Mouse (Mus musculus) heart, embryonic 11.5 days (tissue): Measurements from ENCODE around the gene Dph5. TPM values are rescaled to one million over a fixed set of nuclear protein-coding genes. Genes with fewer than 3 reads are reported as not detected.

Source experiments
- ATAC-seq: fragments of 200-750 bp; cut with Nextera tagmentation; replicated peaks from 2 replicates; pipeline ENCODE4 v1.8.0; 2017; ENCODE audit warnings: moderate library complexity; ENCODE audit not compliant: insufficient number of reproducible peaks, low FRiP score, low TSS enrichment
- H3K27ac ChIP-seq: fragments of 300-500 bp; sonication (generic); 2 replicates; pipeline ENCODE4 v1.5.1; 2014; ENCODE audit warnings: mild to moderate bottlenecking, low read depth, low read length
- H3K27me3 ChIP-seq: fragments of 300-500 bp; sonication (generic); 2 replicates; pipeline ENCODE4 v1.6.1; 2014; ENCODE audit warnings: mild to moderate bottlenecking, low read length, mixed read lengths; ENCODE audit not compliant: control insufficient read depth, insufficient read depth
- H3K36me3 ChIP-seq: fragments of 300-500 bp; sonication (generic); 2 replicates; pipeline ENCODE4 v1.6.1; 2014; ENCODE audit warnings: mild to moderate bottlenecking, low read length, moderate library complexity, mixed read lengths; ENCODE audit not compliant: control insufficient read depth, insufficient read depth
- H3K4me1 ChIP-seq: fragments of 300-500 bp; sonication (generic); 2 replicates; pipeline ENCODE4 v1.6.1; 2014; ENCODE audit warnings: low read length; ENCODE audit not compliant: control insufficient read depth, insufficient read depth
- H3K4me2 ChIP-seq: fragments of 300-500 bp; sonication (generic); 2 replicates; pipeline ENCODE4 v1.6.1; 2014; ENCODE audit warnings: mild to moderate bottlenecking, moderate library complexity
- H3K4me3 ChIP-seq: fragments of 300-500 bp; sonication (generic); 2 replicates; pipeline ENCODE4 v1.5.1; 2014; ENCODE audit warnings: low read depth, low read length
- H3K9ac ChIP-seq: fragments of 300-500 bp; sonication (generic); 2 replicates; pipeline ENCODE4 v1.6.1; 2014; ENCODE audit warnings: mild to moderate bottlenecking, low read depth, low read length, moderate library complexity
- H3K9me3 ChIP-seq: fragments of 300-500 bp; sonication (generic); replicated peaks from 2 replicates; pipeline ENCODE4 v1.6.1; 2016; ENCODE audit warnings: low read length; ENCODE audit not compliant: control insufficient read depth
- WGBS: fragments of 180-500 bp; shearing (Covaris S2); extraction: QIAGEN DNeasy Blood & Tissue Kit; methylation state at CpG from one replicate; pipeline ENCODE4 v1.1.7; 2014; ENCODE audit not compliant: insufficient replicate concordance; 5-methylcytosine and 5-hydroxymethylcytosine counted together
- microRNA-seq: library from miRNA; unstranded; fragments of <30 nt; microRNA quantifications from one replicate; pipeline ENCODE4, GENCODE M21; 2016; ENCODE audit warnings: borderline number of aligned reads
- polyA plus RNA-seq: library from polyadenylated mRNA; unstranded; fragments of >200 nt; fragmentation: Nextera tagmentation; extraction: Ambion mirVana; gene quantifications from 2 replicates; pipeline ENCODE4 v1.2.1, GENCODE M21; 2014

The Dph5 gene
- polyA plus RNA-seq, 1 experiment from 2014 or later, result 20.0 TPM

DNA sequence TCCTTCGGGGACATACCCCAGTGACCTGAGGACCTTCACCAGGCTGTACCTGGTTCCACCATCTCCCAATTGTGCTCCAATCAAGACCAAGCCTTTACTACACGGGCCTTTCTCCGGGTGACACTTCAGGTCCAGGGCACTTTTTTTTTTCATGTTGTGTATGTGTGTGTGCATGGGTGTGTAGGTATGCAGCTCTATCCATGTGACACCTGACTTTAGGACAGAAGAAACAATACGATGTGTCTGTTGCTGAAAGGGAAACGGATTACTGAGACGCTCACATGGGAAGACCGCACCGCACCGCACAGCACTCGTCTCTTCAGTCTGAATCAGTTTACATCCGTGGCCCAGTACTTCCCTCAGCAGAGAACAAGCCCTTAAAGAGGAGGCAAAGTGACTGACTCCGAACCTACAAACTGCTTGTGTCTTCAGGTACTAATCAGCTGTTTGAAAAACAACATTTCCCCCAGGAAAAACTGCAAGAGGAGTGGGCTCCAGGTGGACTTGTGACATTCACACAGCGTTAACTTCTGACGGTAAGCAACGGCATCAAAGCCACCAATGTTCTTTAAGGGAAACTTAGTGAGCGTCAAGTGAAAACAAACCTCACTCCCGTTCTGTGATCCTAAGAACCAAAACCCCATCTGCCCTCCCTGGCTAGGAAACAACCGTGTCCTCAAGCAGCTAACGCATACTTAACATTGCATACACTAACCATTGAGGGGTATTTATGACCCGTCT, 83.6 kb downstream of the Dph5 start:
- no peak overlapping the region for H3K4me2 ChIP-seq
- no peak overlapping the region for H3K27ac ChIP-seq
- WGBS, result 91% methylated on average over 20 of the region's 20 CpGs
- no peak for ATAC-seq
- 0 out of 2 replicates have a peak, but pooled peaks cover 2% of the 10 kb centered on the region for H3K4me1 ChIP-seq
- no peak overlapping the region for H3K4me3 ChIP-seq
- no peaks in the 10 kb centered on the region for H3K27me3 ChIP-seq
- peaks cover 5% of the 10 kb centered on the region for H3K36me3 ChIP-seq
- no peaks in the 10 kb centered on the region for H3K9me3 ChIP-seq
- H3K9ac ChIP-seq, result no peak overlapping the region

- 0 out of 2 replicates have a peak, but pooled peaks cover 2% of the 10 kb centered on the region for H3K4me1 ChIP-seq
- H3K9ac ChIP-seq, result no peak overlapping the region
- H3K27ac ChIP-seq, result no peak overlapping the region
- WGBS, result 90% methylated on average over 14 of the region's 14 CpGs
- no peaks in the 10 kb centered on the region for H3K27me3 ChIP-seq
- no peaks in the 10 kb centered on the region for H3K9me3 ChIP-seq
- H3K4me3 ChIP-seq, result no peak overlapping the region
- no peak overlapping the region for H3K4me2 ChIP-seq
- H3K36me3 ChIP-seq, result peaks cover 5% of the 10 kb centered on the region
- no peak for ATAC-seq
These were observed 84.4 kb downstream of the Dph5 start for GRCm38 (mm10) chr3:115971891-115972646.

- no peak for ATAC-seq
- H3K27me3 ChIP-seq, result no peaks in the 10 kb centered on the region
- no peaks in the 10 kb centered on the region for H3K9me3 ChIP-seq
- no peak overlapping the region for H3K4me2 ChIP-seq
- peaks cover 5% of the 10 kb centered on the region for H3K36me3 ChIP-seq
- H3K27ac ChIP-seq, result no peak overlapping the region
- WGBS, result 89% methylated on average over 6 of the region's 6 CpGs
- H3K4me1 ChIP-seq, result 0 out of 2 replicates have a peak, but pooled peaks cover 2% of the 10 kb centered on the region
- H3K4me3 ChIP-seq, result no peak overlapping the region
- H3K9ac ChIP-seq, result no peak overlapping the region
These were observed 86.6 kb downstream of the Dph5 start for GRCm38 (mm10) chr3:115974228-115974627.

DNA sequence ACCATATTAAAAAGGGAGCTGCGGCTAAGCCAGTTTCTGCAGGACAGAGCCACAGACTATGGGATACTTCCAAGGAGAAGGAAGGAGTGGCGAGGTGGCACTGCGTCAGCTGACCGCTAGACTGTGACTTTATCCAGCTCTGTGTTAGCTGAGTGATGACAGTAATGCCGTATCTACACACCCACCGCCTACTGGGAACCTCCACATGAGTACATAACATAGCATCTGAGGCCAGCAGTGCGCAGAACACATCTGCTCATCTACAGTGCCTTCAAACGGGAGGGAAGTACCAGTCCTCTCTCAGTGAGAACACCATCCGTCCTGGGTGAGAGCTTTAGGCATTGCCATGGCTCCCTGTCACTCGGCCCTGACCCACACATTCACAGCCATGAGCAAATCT, 87.4 kb downstream of the Dph5 start:
- H3K27me3 ChIP-seq, result no peaks in the 10 kb centered on the region
- no peak overlapping the region for H3K9ac ChIP-seq
- H3K9me3 ChIP-seq, result no peaks in the 10 kb centered on the region
- no peak overlapping the region for H3K4me2 ChIP-seq
- 68% methylated on average over 10 of the region's 10 CpGs for WGBS
- H3K4me3 ChIP-seq, result no peak overlapping the region
- no peak for ATAC-seq
- H3K36me3 ChIP-seq, result peaks cover 9% of the 10 kb centered on the region
- H3K27ac ChIP-seq, result no peak overlapping the region
- 0 out of 2 replicates have a peak, but pooled peaks cover 2% of the 10 kb centered on the region for H3K4me1 ChIP-seq

DNA sequence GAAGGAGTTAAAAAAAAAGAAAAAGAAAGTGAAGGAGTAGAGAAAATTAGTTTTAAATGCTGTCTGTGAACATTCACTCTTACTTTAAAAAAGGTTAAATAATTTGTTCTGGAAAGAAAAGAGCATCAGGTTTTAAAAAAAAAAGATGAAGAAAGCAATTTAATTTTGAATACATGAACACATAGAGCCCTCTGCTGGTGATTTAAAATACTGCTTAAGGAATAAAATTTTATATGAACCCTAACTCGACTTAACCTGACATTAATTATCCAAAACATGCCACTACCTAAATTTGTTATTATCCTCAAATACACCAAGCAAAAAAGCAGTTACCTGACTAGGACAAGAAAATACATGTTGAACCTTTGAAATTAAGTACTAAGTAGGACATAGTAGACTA, 91.4 kb downstream of the Dph5 start:
- no peak overlapping the region for H3K27ac ChIP-seq
- H3K27me3 ChIP-seq, result no peaks in the 10 kb centered on the region
- no peak overlapping the region for H3K4me2 ChIP-seq
- 58% methylated on average over 1 of the region's 1 CpGs for WGBS
- H3K9ac ChIP-seq, result no peak overlapping the region
- H3K4me1 ChIP-seq, result 0 out of 2 replicates have a peak, but pooled peaks cover 2% of the 10 kb centered on the region
- no peak for ATAC-seq
- peaks cover 6% of the 10 kb centered on the region for H3K36me3 ChIP-seq
- no peak overlapping the region for H3K4me3 ChIP-seq
- no peaks in the 10 kb centered on the region for H3K9me3 ChIP-seq

DNA sequence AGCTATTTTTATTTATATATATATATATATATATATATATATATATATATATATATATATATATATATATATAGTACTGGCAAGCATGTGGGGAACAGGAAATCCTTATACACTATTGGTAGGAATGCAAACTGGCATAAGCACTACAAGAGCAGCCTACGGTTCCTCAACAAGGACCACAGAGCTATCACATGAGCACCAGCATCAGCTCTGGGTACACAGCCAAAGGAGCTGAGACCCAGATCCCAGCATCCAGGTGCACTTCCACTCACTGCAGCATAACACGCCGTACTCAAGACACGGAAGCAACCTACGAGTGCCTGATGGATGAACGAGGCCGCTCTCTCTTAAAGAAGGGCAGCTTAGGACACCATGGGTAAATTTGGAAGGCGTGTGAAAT, 95.6 kb downstream of the Dph5 start:
- 92% methylated on average over 8 of the region's 8 CpGs for WGBS
- no peak overlapping the region for H3K4me3 ChIP-seq
- no peaks in the 10 kb centered on the region for H3K27me3 ChIP-seq
- no peaks in the 10 kb centered on the region for H3K9me3 ChIP-seq
- H3K9ac ChIP-seq, result no peak overlapping the region
- H3K36me3 ChIP-seq, result peaks cover 9% of the 10 kb centered on the region; the same call in 1 of the 2 replicates
- no peaks in the 10 kb centered on the region for H3K4me1 ChIP-seq
- no peak overlapping the region for H3K27ac ChIP-seq
- no peak overlapping the region for H3K4me2 ChIP-seq
- no peak for ATAC-seq

Small RNA genes lying within 50 kb of the gene (microRNA-seq; reads per million reads assigned to microRNA genes)
- gene Mir669n, result not detected

Other genes starting within 250 kb of the Dph5 start
- 62.8 and 74.4 TPM in 2 replicates for gene S1pr1, start 172.8 kb upstream of the Dph5 start, polyA plus RNA-seq
- 19.8 and 28.7 TPM in 2 replicates for gene Slc30a7, start 119.6 kb downstream of the Dph5 start, polyA plus RNA-seq
- 19.2 and 21.1 TPM in 2 replicates for gene Extl2, start 119.6 kb downstream of the Dph5 start, polyA plus RNA-seq
- 60.9 and 76.0 TPM in 2 replicates for gene Vcam1, start 241.9 kb downstream of the Dph5 start, polyA plus RNA-seq